ENCODE assay signal across 8 mouse cellular contexts in genomic region chrX:162727367-162727777, GRCm38 (mm10). TPM values are rescaled to one million over a fixed set of nuclear protein-coding genes. Genes with fewer than 3 reads are reported as not detected.
DNase-seq lines count a peak whose midpoint lies in the region; ATAC-seq and TF ChIP-seq lines count a peak whose summit lies in the region.

No protein-coding gene starts in this region.

- TF ChIP-seq POLR2A in testis, adult 2 months (IDR thresholded peaks at IDR 0.05; ENCODE audit: control insufficient read depth, low read depth, low read length), result no peak

- peaks cover 18% of the 10 kb centered on the region for H3K4me1 ChIP-seq in midbrain, embryonic 10.5 days
- H3K4me1 ChIP-seq in midbrain, embryonic 16.5 days (ENCODE audit: control insufficient read depth, insufficient read depth, low read length), result no peaks in the 10 kb centered on the region
- H3K4me1 ChIP-seq in limb, embryonic 11.5 days (ENCODE audit: control insufficient read depth, insufficient read depth, low read length), result no peaks in the 10 kb centered on the region
- H3K4me1 ChIP-seq in testis, adult 2 months (ENCODE audit: control insufficient read depth, insufficient read depth, low read length), result peaks cover 10% of the 10 kb centered on the region

- H3K9ac ChIP-seq in midbrain, embryonic 16.5 days (ENCODE audit: low read depth, low read length), result no peak overlapping the region
- H3K9ac ChIP-seq in limb, embryonic 11.5 days (ENCODE audit: low read length), result no peak overlapping the region

- peak overlapping the region; percentile 84 for H3K27ac ChIP-seq in midbrain, embryonic 10.5 days (replicated peaks)
- no peak overlapping the region for H3K27ac ChIP-seq in midbrain, embryonic 16.5 days (ENCODE audit: low read length)
- no peak overlapping the region for H3K27ac ChIP-seq in limb, embryonic 11.5 days (replicated peaks; ENCODE audit: low read depth, low read length)
- peak overlapping the region; percentile 70 for H3K27ac ChIP-seq in testis, adult 2 months (ENCODE audit: control insufficient read depth, insufficient read depth, low read depth, low read length)

- ATAC-seq in midbrain, embryonic 16.5 days, result no peak
- no peak for ATAC-seq in limb, embryonic 11.5 days (ENCODE audit: insufficient number of reproducible peaks, low FRiP score, low TSS enrichment, low read depth)
- no peak for ATAC-seq in monocyte, adult 5-6 weeks (replicated peaks; ENCODE audit: insufficient number of reproducible peaks, low FRiP score, low TSS enrichment, poor library complexity, severe bottlenecking)

- peaks cover 22% of the 10 kb centered on the region for H3K27me3 ChIP-seq in midbrain, embryonic 10.5 days (ENCODE audit: low read depth, poor library complexity, severe bottlenecking)
- H3K27me3 ChIP-seq in midbrain, embryonic 16.5 days (ENCODE audit: control insufficient read depth, insufficient read depth, low read depth, low read length), result no peaks in the 10 kb centered on the region
- no peaks in the 10 kb centered on the region; the same call in 1 of the 2 replicates for H3K27me3 ChIP-seq in limb, embryonic 11.5 days (ENCODE audit: control insufficient read depth, insufficient read depth, low read length)
- H3K27me3 ChIP-seq in testis, adult 2 months (ENCODE audit: control insufficient read depth, insufficient read depth, low read length), result no peaks in the 10 kb centered on the region

- 15% methylated on average over 13 of the region's 13 CpGs for WGBS in midbrain, embryonic 10.5 days
- WGBS in midbrain, embryonic 16.5 days, result 23% methylated on average over 13 of the region's 13 CpGs
- 28% methylated on average over 13 of the region's 13 CpGs for WGBS in limb, embryonic 11.5 days

- H3K36me3 ChIP-seq in midbrain, embryonic 10.5 days, result no peaks in the 10 kb centered on the region
- H3K36me3 ChIP-seq in midbrain, embryonic 16.5 days (ENCODE audit: control insufficient read depth, insufficient read depth, low read length), result no peaks in the 10 kb centered on the region
- H3K36me3 ChIP-seq in limb, embryonic 11.5 days (ENCODE audit: control insufficient read depth, insufficient read depth, low read length), result no peaks in the 10 kb centered on the region
- no peaks in the 10 kb centered on the region for H3K36me3 ChIP-seq in testis, adult 2 months (ENCODE audit: control insufficient read depth, insufficient read depth, low read length)

- 0 out of 2 replicates have a peak overlapping the region, but pooled peaks have one; percentile 16 for H3K4me3 ChIP-seq in midbrain, embryonic 10.5 days
- H3K4me3 ChIP-seq in midbrain, embryonic 16.5 days (ENCODE audit: low read depth, low read length), result no peak overlapping the region
- no peak overlapping the region for H3K4me3 ChIP-seq in limb, embryonic 11.5 days (ENCODE audit: low read depth, low read length)
- H3K4me3 ChIP-seq in testis, adult 2 months (ENCODE audit: control insufficient read depth, low read depth, low read length), result no peak overlapping the region; the same call in 1 of the 2 replicates

- no peak for TF ChIP-seq CTCF in testis, adult 2 months (IDR thresholded peaks at IDR 0.05; ENCODE audit: control insufficient read depth, insufficient read depth, insufficient replicate concordance, low read depth, low read length)

- H3K9me3 ChIP-seq in midbrain, embryonic 10.5 days (replicated peaks), result no peaks in the 10 kb centered on the region
- no peaks in the 10 kb centered on the region for H3K9me3 ChIP-seq in midbrain, embryonic 16.5 days (replicated peaks; ENCODE audit: control insufficient read depth, low read length, poor library complexity, severe bottlenecking)
- H3K9me3 ChIP-seq in limb, embryonic 11.5 days (ENCODE audit: control insufficient read depth, low read length), result no peaks in the 10 kb centered on the region

- H3K4me2 ChIP-seq in midbrain, embryonic 16.5 days (ENCODE audit: low read length), result no peak overlapping the region
- no peak overlapping the region for H3K4me2 ChIP-seq in limb, embryonic 11.5 days (ENCODE audit: low read depth, severe bottlenecking)

- peak; percentile 41 for DNase-seq in adrenal gland, postnatal 14 days
- no peak for DNase-seq in adrenal gland, adult 18-20 months (ENCODE audit: low spot score in 2 of 2)
- DNase-seq in midbrain, embryonic 10.5 days (ENCODE audit: low spot score), result peak; percentile 83
- peak; percentile 23 for DNase-seq in limb, embryonic 11.5 days (ENCODE audit: low spot score)
- no peak for DNase-seq in lung, postnatal 10 days

RNA-seq across cellular contexts. Expression of gene Rbbp7, which starts 32.8 kb away (rescaled TPM):
- total RNA-seq in adrenal gland, postnatal 14 days (2021), result 168 and 178 TPM in 2 replicates
- total RNA-seq in adrenal gland, adult 18-20 months (2021), result 100 to 1,000 TPM; 155 to 173 TPM
- 384 and 412 TPM in 2 replicates for polyA plus RNA-seq in midbrain, embryonic 10.5 days (2016; fragmentation: Nextera tagmentation; extraction: Ambion mirVana)
- 216 and 226 TPM in 2 replicates for polyA plus RNA-seq in midbrain, embryonic 16.5 days (2015; fragmentation: Nextera tagmentation; extraction: Ambion mirVana)
- polyA plus RNA-seq in limb, embryonic 11.5 days (2014; fragmentation: Nextera tagmentation; extraction: Ambion mirVana), result 430 and 436 TPM in 2 replicates
- polyA plus RNA-seq in testis, adult 2 months (2012; rRNA removed), result 39.4 and 51.9 TPM in 2 replicates
- total RNA-seq in monocyte, adult 5-6 weeks (2017), result 77.8 to 130 TPM (median 129 TPM) in 3 replicates

Comparison
In these comparisons a context has a peak if more than half of its experiments do, and no peak if none do; other contexts are left out.
1. DNase-seq: peak in adrenal gland, postnatal 14 days (single experiment), midbrain, embryonic 10.5 days (single experiment) and limb, embryonic 11.5 days (single experiment); none in adrenal gland, adult 18-20 months (0 of 2) and lung, postnatal 10 days (single experiment).
2. H3K27ac ChIP-seq: peak in midbrain, embryonic 10.5 days (single experiment) and testis, adult 2 months (single experiment); none in midbrain, embryonic 16.5 days (single experiment) and limb, embryonic 11.5 days (single experiment).